Mouse (Mus musculus): ENCODE data around the gene Atf1.

The Atf1 gene

GRCm38 (mm10) chr15:100227663-100228534 lies at the start of gene Atf1:
Gene Atf1, plus strand, starts transcription at chr15:100227819.
- peak; percentile 93 to 94 for DNase-seq

GRCm38 (mm10) chr15:100178487-100178886 lies 49.1 kb upstream of the Atf1 start:
- no peak for DNase-seq

GRCm38 (mm10) chr15:100179685-100180084 lies 47.9 kb upstream of the Atf1 start:
- DNase-seq, result no peak

GRCm38 (mm10) chr15:100180221-100180620 lies 47.4 kb upstream of the Atf1 start:
- no peak for DNase-seq

GRCm38 (mm10) chr15:100181841-100182240 lies 45.8 kb upstream of the Atf1 start:
- no peak for DNase-seq

GRCm38 (mm10) chr15:100182526-100183280 lies 44.9 kb upstream of the Atf1 start:
- DNase-seq, result no peak

- DNase-seq, result no peak
These were observed 44.1 kb upstream of the Atf1 start for GRCm38 (mm10) chr15:100183510-100183909.

- DNase-seq, result no peak
These were observed 42.7 kb upstream of the Atf1 start for GRCm38 (mm10) chr15:100184821-100185496.

- DNase-seq, result no peak
These were observed 41.4 kb upstream of the Atf1 start for GRCm38 (mm10) chr15:100186234-100186633.

- no peak for DNase-seq
These were observed 40.5 kb upstream of the Atf1 start for GRCm38 (mm10) chr15:100186882-100187672.

- DNase-seq, result no peak
These were observed 39.1 kb upstream of the Atf1 start for GRCm38 (mm10) chr15:100188542-100188941.

GRCm38 (mm10) chr15:100188962-100189404 lies 38.6 kb upstream of the Atf1 start:
- peak in 1 of 2 experiments; percentile 48 for DNase-seq

GRCm38 (mm10) chr15:100190083-100190482 lies 37.5 kb upstream of the Atf1 start:
- no peak for DNase-seq

GRCm38 (mm10) chr15:100198983-100199745 lies 28.5 kb upstream of the Atf1 start:
- peak in 1 of 2 experiments; percentile 45 for DNase-seq

GRCm38 (mm10) chr15:100199790-100200189 lies 27.8 kb upstream of the Atf1 start:
- DNase-seq, result peak; percentile 44 to 70

- DNase-seq, result no peak
These were observed 25.8 kb upstream of the Atf1 start for GRCm38 (mm10) chr15:100201806-100202205.

GRCm38 (mm10) chr15:100202431-100203015 lies 25.1 kb upstream of the Atf1 start:
- no peak for DNase-seq

GRCm38 (mm10) chr15:100204574-100204973 lies 23.0 kb upstream of the Atf1 start:
- peak in 1 of 2 experiments; percentile 16 for DNase-seq

GRCm38 (mm10) chr15:100210013-100210412 lies 17.6 kb upstream of the Atf1 start:
- DNase-seq, result no peak

GRCm38 (mm10) chr15:100213339-100213738 lies 14.3 kb upstream of the Atf1 start:
- DNase-seq, result no peak

- DNase-seq, result no peak
These were observed 12.5 kb upstream of the Atf1 start for GRCm38 (mm10) chr15:100215092-100215491.

All from lung, postnatal 4 days (tissue).